Mouse (Mus musculus) ES-E14 (cell line): Measurements from ENCODE around the gene Phldb2.

Source experiments
- CHD2 ChIP-seq: IDR thresholded peaks from 2 replicates; pipeline ENCODE4 v1.6.1; 2014; ENCODE audit warnings: mild to moderate bottlenecking, low read depth, low read length, inconsistent platforms
- MAFK ChIP-seq: IDR thresholded peaks from 2 replicates; pipeline ENCODE4 v1.6.1; 2014; ENCODE audit warnings: mild to moderate bottlenecking, low read depth, low read length, inconsistent platforms; ENCODE audit not compliant: insufficient read depth
- ZC3H11A ChIP-seq: IDR thresholded peaks from 2 replicates; pipeline ENCODE4 v1.6.1; 2012; ENCODE audit warnings: low read depth, mild to moderate bottlenecking, inconsistent platforms, low read length, borderline replicate concordance
- ZNF384 ChIP-seq: IDR thresholded peaks from 2 replicates; pipeline ENCODE4 v1.6.1; 2012; ENCODE audit warnings: low read depth, low read length, inconsistent platforms

DNA sequence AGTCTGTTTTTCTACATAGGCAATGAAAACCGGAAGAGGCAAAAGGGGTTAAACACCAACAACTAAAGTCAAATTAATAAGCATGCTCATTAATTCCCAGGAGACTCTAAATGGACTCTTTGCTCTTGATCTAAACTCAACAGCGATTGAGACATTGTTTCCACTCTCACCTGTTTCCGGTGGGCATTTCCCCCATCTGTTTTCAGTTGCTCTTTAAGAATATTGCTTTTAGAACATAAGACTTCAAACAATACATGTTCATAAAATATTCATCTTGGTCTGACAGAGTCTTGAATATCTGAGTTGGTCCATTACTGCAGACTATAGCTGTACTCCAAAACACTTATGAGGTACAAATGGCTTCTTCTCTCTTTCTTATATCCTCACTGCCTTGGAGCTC is 47.6 kb upstream of the Phldb2 start:
- no peak for TF ChIP-seq ZNF384
- TF ChIP-seq CHD2: no peak
- TF ChIP-seq MAFK: no peak
- no peak for TF ChIP-seq ZC3H11A
